Mouse (Mus musculus) erythroblast, adult 5-6 weeks (primary cell): ENCODE results near the gene Dvl3. TPM values are rescaled to one million over a fixed set of nuclear protein-coding genes. Genes with fewer than 3 reads are reported as not detected.
"Not testable (repeated sequence)": the region's sequence is repeated elsewhere in the genome, so short reads cannot be mapped to it uniquely, and the experiment has no call there.

Source experiments
- ATAC-seq: replicated peaks from 2 replicates; pipeline ENCODE4 v1.8.0; 2016; ENCODE audit warnings: moderate number of reproducible peaks, mild to moderate bottlenecking, moderate TSS enrichment, inconsistent platforms; ENCODE audit not compliant: poor library complexity, low FRiP score, severe bottlenecking
- total RNA-seq, 2 experiments: library from RNA; stranded (forward) in 1 of 2; stranded (reverse) in 1 of 2; fragments of 150-400 nt in 1 of 2; fragments of 200-764, 138-1000 nt in 1 of 2; gene quantifications; 2 replicates each; pipeline versions ENCODE4 v1.2.3 to v1.2.4; 2015 to 2017; ENCODE audit warnings: low replicate concordance in 2 of 2

The Dvl3 gene
- total RNA-seq (2015; ENCODE audit: low replicate concordance) (3.8 and 10.0 TPM in 2 replicates), total RNA-seq (2017; ENCODE audit: low replicate concordance) (1.1 and 1.7 TPM in 2 replicates)

DNA sequence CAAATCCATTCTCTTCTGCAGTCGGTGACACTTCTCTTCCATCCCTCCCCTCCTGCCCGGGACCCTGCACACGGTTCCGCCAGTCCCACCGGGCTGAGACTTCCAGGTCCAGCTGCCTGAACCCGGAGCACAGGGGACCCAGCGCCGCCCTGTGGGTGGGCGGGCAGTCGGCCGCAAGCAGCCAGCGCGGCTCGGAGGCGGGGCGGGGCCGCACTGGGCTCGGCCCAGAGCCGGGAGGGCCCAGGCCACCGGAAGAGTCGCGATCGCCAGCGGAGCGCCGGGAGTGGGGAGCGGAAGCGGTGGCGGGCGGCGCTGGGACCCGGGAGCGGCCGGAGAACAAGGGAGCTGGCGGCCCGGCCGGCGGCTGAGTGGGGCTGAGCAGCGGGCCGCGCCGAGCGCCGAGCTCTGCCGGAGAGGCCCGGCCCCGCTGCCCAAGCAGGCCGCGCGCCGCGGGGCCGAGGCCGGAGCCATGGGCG is at the start of gene Dvl3:
Dvl3 (plus strand) TSS at position 257 of the 476 bp plus-strand sequence.
- peak; percentile 97 for ATAC-seq

DNA sequence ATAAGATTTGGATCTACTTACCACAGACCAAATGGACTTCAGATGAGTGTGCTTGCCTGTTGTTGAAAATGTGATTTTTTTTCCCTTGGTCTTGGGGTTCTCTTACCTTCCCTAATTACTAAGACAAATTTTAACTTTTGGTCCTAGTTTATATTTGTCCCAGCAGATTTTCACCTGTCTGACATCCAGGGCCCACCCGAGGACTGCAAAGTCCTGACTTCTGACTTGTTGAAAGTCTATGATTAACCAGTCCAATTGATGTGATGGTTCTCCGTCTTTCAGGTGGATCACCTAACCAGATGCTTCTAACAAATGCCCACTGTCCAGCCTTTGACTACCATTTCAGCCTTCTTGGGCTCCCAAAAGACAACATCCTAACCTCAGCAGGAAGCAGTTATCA is 45.8 kb upstream of the Dvl3 start:
- ATAC-seq, result no peak

GRCm38 (mm10) chr16:20471686-20472085 is 45.1 kb upstream of the Dvl3 start:
- ATAC-seq, result no peak

- no peak for ATAC-seq
Measured at GRCm38 (mm10) chr16:20473748-20474147, 43.0 kb upstream of the Dvl3 start.

DNA sequence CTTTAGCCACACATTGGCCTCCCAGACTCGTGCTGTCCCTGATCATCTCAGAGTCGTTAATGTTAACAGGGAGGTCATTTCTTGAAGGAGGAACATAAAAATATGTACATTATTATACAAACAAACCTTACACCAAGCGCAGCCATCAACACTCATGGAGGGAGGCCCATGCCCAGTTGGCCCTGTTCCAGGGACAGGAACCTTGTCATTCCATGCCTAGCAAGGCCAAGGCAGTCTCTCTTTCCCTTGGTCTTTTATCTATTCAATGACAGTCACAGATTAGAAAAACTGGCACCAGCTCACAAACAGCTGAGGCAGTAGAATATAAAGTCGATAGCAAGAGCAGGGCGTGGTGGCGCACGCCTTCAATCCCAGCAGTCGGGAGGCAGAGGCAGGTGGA is 42.6 kb upstream of the Dvl3 start:
- ATAC-seq, result no peak

- ATAC-seq, result no peak
Measured at GRCm38 (mm10) chr16:20474786-20475185, 42.0 kb upstream of the Dvl3 start.

- no peak for ATAC-seq
Measured at GRCm38 (mm10) chr16:20475335-20475734, 41.4 kb upstream of the Dvl3 start.

DNA sequence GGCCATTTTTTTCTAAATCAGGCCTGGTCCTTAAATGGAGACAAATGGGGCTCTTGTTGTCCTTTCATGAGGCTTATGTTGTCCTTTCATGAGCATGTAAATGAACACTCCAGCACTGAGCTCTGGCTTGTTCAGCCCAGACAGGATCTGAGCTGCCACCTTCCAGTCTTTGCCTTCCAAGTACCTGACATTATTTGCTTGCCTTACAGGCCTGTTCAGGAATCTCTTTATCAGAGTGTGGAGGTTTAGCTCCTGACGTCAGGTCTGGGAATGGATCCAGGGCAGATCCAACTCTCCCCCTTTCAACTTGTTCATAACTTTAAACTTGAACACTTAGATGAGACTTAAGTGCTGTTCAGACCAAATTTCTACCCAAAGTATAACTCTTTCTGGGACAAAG is 39.9 kb upstream of the Dvl3 start:
- no peak for ATAC-seq

GRCm38 (mm10) chr16:20477270-20477669 is 39.5 kb upstream of the Dvl3 start:
- ATAC-seq, result no peak

DNA sequence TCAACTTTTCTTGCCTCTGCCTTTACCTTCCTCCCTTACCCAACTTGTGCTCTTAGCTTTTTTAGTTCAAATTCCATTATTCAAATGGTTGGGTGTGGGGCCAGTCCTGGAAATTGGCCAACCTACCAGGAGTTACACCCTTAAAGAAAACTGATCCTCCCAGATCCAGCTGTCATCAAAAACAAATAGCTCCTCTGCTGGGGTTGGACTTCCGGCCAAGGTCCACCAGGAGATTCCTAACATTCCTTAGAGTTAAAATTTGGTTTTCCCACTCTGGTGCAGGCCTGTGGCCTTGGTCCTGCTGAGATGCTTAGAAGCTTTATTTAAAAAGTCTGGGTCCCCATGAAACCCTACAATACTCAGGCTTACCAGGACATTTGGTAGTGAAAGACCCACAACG is 38.3 kb upstream of the Dvl3 start:
- ATAC-seq, result no peak

- not testable (repeated sequence) for ATAC-seq
Measured at GRCm38 (mm10) chr16:20479026-20479760, 37.6 kb upstream of the Dvl3 start.

GRCm38 (mm10) chr16:20480115-20480514 is 36.7 kb upstream of the Dvl3 start:
- ATAC-seq, result no peak

DNA sequence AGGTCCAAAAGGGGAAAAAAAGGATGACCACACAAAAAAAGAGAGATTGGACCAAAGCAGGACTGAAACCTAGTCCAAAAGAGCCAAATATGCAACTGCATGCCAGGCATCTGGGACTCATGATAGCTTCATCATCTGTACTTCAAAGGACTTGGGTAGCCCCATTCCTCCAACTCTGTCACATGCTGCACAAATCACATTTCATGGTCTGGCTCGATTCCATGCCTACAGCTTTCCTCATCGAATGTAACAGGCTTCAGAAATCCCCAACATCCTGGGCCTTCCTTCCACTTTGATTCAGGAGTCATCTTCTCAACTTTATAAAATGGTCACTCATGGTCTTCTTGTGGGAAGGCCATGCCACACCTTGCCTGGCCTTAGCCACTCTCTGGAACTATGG is 35.0 kb upstream of the Dvl3 start:
- no peak for ATAC-seq

DNA sequence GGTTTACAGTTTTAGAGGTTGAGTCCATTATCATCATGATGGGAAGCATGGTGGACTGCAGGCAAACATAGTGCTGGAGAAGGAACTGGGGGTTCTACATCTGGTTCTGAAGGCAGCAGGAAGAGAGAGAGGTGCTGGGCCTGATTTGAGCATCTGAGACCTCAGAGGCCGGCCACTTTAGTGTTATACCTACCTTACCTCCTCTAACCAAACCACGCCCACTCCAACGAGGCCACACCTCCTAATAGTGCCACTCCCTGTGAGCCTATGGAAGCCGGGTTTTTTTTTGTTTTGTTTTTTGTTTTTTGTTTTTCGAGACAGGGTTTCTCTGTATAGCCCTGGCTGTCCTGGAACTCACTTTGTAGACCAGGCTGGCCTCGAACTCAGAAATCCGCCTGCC is 33.1 kb upstream of the Dvl3 start:
- not testable (repeated sequence) for ATAC-seq

DNA sequence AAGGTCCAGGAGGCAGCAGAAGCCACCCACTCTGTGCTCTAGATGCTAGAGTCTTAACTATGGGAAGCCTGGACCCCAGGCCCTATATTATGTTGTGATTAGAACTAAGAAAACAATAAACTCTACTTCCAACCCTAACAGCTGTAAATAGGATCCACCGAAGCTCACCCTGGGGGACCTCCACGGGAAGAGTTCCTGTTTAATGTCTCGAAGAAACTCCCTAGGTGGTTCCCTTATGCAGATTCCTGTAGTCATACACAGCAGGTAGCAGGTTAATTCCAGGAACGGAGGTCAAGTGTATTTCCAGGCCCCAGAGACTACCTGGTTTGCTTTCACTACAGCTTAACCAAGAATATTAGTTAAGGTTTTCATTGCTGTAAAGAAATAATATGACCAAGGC is 31.7 kb upstream of the Dvl3 start:
- ATAC-seq, result no peak

- no peak for ATAC-seq
Measured at GRCm38 (mm10) chr16:20486048-20486447, 30.7 kb upstream of the Dvl3 start.

DNA sequence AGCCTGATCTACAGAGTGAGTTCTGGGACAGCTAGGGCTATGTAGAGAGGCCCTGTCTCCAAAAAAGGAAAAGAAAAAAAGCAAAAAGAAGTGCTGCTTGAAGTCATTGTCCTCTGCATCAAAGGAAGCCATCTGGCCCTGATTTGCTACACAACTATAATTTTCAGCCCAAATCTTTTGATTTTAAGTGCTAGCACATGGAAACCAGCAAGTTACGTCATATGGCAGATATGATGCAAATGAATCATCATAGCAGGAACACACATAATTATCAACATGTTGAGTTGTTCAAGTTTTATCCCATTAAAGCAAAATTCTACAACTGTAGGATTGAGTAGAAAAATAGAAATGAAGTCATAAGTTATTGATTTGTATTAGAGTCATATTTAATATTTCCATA is 28.6 kb upstream of the Dvl3 start:
- no peak for ATAC-seq

GRCm38 (mm10) chr16:20488751-20489150 is 28.0 kb upstream of the Dvl3 start:
- not testable (repeated sequence) for ATAC-seq

GRCm38 (mm10) chr16:20489233-20489632 is 27.5 kb upstream of the Dvl3 start:
- no peak for ATAC-seq

GRCm38 (mm10) chr16:20490581-20490980 is 26.2 kb upstream of the Dvl3 start:
- 0 out of 2 replicates have a peak, but pooled peaks have one; percentile 24 for ATAC-seq

DNA sequence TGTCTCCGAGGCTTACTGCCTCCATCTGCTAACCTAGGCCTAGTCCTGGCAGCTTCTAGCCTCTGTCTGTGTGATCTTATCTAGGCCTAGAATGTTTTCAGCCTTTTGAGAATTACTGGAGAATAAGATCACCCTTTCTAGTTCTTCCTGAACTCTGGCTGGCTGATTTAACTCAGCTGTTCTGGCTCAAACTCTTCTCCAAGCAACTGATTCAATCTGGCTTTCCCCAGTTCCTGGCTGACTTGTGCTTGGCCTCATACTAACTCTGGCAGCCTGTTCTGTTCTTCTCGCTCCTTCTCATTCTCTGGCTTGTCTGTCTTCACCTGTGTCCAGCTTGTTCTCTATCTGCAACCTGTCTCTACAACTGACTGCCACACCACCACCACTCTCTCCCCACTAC is 25.5 kb upstream of the Dvl3 start:
- ATAC-seq, result no peak

- ATAC-seq, result no peak
Measured at GRCm38 (mm10) chr16:20493452-20493851, 23.3 kb upstream of the Dvl3 start.
